Mouse (Mus musculus) lung, embryonic 14.5 days (tissue): ENCODE data around the gene BC049715. TPM values are rescaled to one million over a fixed set of nuclear protein-coding genes. Genes with fewer than 3 reads are reported as not detected.

Experiments used
- ATAC-seq: fragments of 200-750 bp; cut with Nextera tagmentation; 2 replicates; pipeline ENCODE4 v1.8.0; 2017; ENCODE audit warnings: mild to moderate bottlenecking, moderate TSS enrichment, moderate library complexity; ENCODE audit not compliant: insufficient read depth
- DNase-seq: peaks from one replicate; pipeline ENCODE4 v3.0.0-alpha.2; 2015
- H3K27ac ChIP-seq: fragments of 300-500 bp; sonication (generic); 2 replicates; pipeline ENCODE4 v1.5.1; 2014; ENCODE audit warnings: low read depth, mild to moderate bottlenecking, moderate library complexity
- H3K27me3 ChIP-seq: fragments of 300-500 bp; sonication (generic); 2 replicates; pipeline ENCODE4 v1.6.1; 2014; ENCODE audit warnings: low read length, control low read depth; ENCODE audit not compliant: insufficient read depth
- H3K36me3 ChIP-seq: fragments of 300-500 bp; sonication (generic); 2 replicates; pipeline ENCODE4 v1.6.1; 2014; ENCODE audit warnings: control low read depth; ENCODE audit not compliant: insufficient read depth
- H3K4me1 ChIP-seq: fragments of 300-500 bp; sonication (generic); 2 replicates; pipeline ENCODE4 v1.6.1; 2014; ENCODE audit warnings: antibody characterized with exemption, control low read depth; ENCODE audit not compliant: insufficient read depth
- H3K4me2 ChIP-seq: fragments of 300-500 bp; sonication (generic); 2 replicates; pipeline ENCODE4 v1.6.1; 2014; ENCODE audit warnings: mild to moderate bottlenecking
- H3K4me3 ChIP-seq: fragments of 300-500 bp; sonication (generic); 2 replicates; pipeline ENCODE4 v1.5.1; 2014; ENCODE audit warnings: low read depth, low read length
- H3K9ac ChIP-seq: fragments of 300-500 bp; sonication (generic); 2 replicates; pipeline ENCODE4 v1.6.1; 2014
- H3K9me3 ChIP-seq: fragments of 300-500 bp; sonication (generic); 2 replicates; pipeline ENCODE4 v1.6.1; 2016; ENCODE audit warnings: low read depth, low read length, control low read depth
- CTCF ChIP-seq: IDR thresholded peaks from 2 replicates; pipeline ENCODE4 v1.5.1; 2016; ENCODE audit warnings: antibody characterized with exemption, low read depth
- WGBS: fragments of 180-500 bp; shearing (Covaris S2); extraction: QIAGEN DNeasy Blood & Tissue Kit; methylation state at CpG from one replicate; pipeline ENCODE4 v1.1.7; 2014; 5-methylcytosine and 5-hydroxymethylcytosine counted together
- polyA plus RNA-seq: library from polyadenylated mRNA; unstranded; fragments of >200 nt; fragmentation: Nextera tagmentation; extraction: Ambion mirVana; gene quantifications from 2 replicates; pipeline ENCODE4 v1.2.1, GENCODE M21; 2014

BC049715 gene
- polyA plus RNA-seq, 1 experiment from 2014 or later = 1.5 TPM

DNA sequence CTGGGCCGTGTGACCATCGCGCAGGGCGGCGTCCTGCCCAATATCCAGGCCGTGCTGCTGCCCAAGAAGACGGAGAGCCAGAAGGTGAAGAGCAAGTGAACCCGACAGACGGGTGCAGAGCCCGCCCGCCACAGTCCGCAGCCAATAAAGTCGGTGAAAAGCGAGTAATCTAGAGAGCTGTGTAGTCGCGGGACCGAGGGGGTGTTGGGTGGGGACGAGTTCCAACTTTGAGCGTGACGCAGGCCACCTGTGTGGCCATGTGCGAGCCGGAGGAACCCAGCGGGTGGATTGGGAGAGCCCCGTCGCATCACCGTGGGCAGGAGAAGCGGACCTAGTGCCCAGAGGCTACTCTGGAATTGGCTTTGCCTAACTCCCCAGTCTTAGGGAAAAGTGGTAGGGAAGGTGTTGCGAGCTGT lies 18.8 kb upstream of the BC049715 start:
- TF ChIP-seq CTCF = no peak
- DNase-seq (peak; percentile 31), ATAC-seq (peak; percentile 29)
- Histone ChIP-seq H3K9me3 (no peaks in the 10 kb centered on the region), H3K27me3 (no peaks in the 10 kb centered on the region), H3K4me3 (peak overlapping the region; percentile 83), H3K9ac (peak overlapping the region; percentile 68), H3K36me3 (peaks cover 22% of the 10 kb centered on the region), H3K4me1 (peaks cover 10% of the 10 kb centered on the region; the same call in 1 of the 2 replicates), H3K4me2 (peak overlapping the region; percentile 95), H3K27ac (peak overlapping the region; percentile 54; the same call in 1 of the 2 replicates)
- WGBS = under 1% methylated on average over 27 of the region's 28 CpGs

DNA sequence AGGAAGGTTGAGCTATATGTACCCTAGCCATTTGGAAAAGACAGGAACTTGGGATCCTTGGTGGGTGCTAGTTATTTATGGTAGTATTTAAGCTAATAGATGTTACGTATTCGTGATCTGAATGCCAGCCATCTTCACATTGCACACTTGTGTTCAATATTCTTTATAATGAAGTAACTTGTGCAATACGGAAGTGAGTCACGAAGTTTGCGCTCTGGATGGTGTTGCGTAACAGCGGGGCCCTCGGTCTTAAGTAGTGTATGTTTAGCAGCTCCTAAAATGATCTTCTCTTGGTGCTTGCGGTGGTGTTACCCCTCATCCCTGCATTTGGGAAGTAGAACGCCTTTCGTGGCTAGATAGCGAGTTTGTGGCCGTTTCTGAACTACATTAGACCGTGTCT lies 18.3 kb upstream of the BC049715 start:
- H3K4me3 ChIP-seq = peak overlapping the region; percentile 83
- peak overlapping the region; percentile 95 for H3K4me2 ChIP-seq
- ATAC-seq (no peak), DNase-seq (peak; percentile 83)
- H3K36me3 ChIP-seq = peaks cover 27% of the 10 kb centered on the region
- no peak for TF ChIP-seq CTCF
- H3K9me3 ChIP-seq = no peaks in the 10 kb centered on the region
- WGBS = 15% methylated on average over 14 of the region's 14 CpGs
- peak overlapping the region; percentile 68 for H3K9ac ChIP-seq
- no peaks in the 10 kb centered on the region for H3K27me3 ChIP-seq
- H3K4me1 ChIP-seq = peaks cover 10% of the 10 kb centered on the region; the same call in 1 of the 2 replicates
- H3K27ac ChIP-seq = no peak overlapping the region

DNA sequence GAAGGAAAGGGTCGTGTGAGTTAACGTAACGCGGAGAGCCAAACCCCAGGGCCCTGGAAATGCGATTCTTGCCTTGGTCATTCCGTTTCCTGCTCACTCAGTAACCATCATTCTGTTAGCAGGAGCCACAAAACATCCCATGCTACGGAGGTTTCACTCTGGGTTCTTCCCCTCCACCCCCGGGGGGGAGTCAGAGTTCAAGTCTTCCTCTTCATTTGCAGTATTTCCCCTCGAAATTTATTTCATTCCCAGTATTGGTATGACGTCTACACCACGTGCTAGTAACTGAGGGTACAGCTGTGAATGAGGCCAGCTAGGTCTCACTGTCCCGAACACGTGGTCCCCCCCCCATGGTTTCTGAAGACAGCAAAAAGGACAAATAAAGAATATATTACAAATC lies 17.8 kb upstream of the BC049715 start:
- Histone ChIP-seq H3K27ac (no peak overlapping the region), H3K4me1 (peaks cover 10% of the 10 kb centered on the region; the same call in 1 of the 2 replicates), H3K9ac (peak overlapping the region; percentile 68), H3K9me3 (no peaks in the 10 kb centered on the region), H3K4me3 (peak overlapping the region; percentile 83), H3K36me3 (peaks cover 33% of the 10 kb centered on the region), H3K4me2 (peak overlapping the region; percentile 95), H3K27me3 (no peaks in the 10 kb centered on the region)
- ATAC-seq (no peak), DNase-seq (no peak)
- 61% methylated on average over 13 of the region's 13 CpGs for WGBS
- TF ChIP-seq CTCF = no peak

DNA sequence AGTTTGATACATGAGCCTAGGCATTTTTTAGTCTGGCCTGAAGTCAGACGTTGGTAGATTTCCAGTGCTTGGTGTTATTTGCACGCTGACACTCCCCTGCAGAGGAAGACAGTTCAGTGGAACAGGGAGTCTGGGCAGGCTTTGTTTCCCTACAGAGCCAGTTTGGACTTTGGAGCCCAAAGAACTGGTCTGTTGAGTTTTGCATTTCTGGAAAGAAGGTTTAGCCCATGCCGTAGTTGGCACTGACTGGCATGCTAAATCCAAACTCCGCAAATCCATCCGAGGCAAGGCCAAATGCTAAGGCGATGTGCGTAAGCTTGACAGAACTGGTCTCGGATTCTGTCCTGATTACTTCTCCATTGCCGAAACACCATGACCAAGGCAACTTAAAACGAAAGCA lies 16.2 kb upstream of the BC049715 start:
- Histone ChIP-seq H3K4me1 (peaks cover 7% of the 10 kb centered on the region; the same call in 1 of the 2 replicates), H3K9ac (no peak overlapping the region), H3K36me3 (peaks cover 46% of the 10 kb centered on the region), H3K27ac (no peak overlapping the region), H3K9me3 (no peaks in the 10 kb centered on the region), H3K4me2 (no peak overlapping the region), H3K27me3 (no peaks in the 10 kb centered on the region), H3K4me3 (no peak overlapping the region)
- TF ChIP-seq CTCF = no peak
- WGBS = 80% methylated on average over 10 of the region's 10 CpGs
- DNase-seq (no peak), ATAC-seq (no peak)

DNA sequence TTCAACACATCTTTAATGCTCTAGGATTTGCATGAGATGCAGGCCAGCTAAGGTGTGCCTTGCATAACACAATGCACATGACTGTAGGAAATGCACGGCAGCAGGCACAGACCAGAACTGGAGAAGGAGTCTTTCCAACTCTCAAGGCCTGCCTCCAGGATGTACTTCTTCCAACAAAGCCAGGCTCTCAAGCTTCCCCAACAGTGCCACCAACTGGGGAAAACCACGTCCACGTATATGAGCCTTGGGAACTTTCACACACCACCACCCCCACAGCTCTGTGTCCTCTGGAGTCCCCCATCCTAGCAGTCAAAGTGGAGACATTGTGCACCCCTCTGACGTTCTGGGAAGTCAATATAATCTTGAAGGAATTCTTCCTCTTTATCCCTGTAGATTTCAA lies 14.3 kb upstream of the BC049715 start:
- WGBS = 31% methylated on average over 4 of the region's 4 CpGs
- no peak for ATAC-seq
- no peak overlapping the region for H3K4me2 ChIP-seq
- no peaks in the 10 kb centered on the region for H3K9me3 ChIP-seq
- H3K36me3 ChIP-seq = peaks cover 65% of the 10 kb centered on the region
- H3K9ac ChIP-seq = no peak overlapping the region
- H3K4me1 ChIP-seq = 0 out of 2 replicates have a peak, but pooled peaks cover 3% of the 10 kb centered on the region
- H3K27ac ChIP-seq = no peak overlapping the region
- peak; percentile 69 for DNase-seq
- no peaks in the 10 kb centered on the region for H3K27me3 ChIP-seq
- TF ChIP-seq CTCF = peak; percentile 38; the same call in 1 of the 2 replicates
- no peak overlapping the region for H3K4me3 ChIP-seq

DNA sequence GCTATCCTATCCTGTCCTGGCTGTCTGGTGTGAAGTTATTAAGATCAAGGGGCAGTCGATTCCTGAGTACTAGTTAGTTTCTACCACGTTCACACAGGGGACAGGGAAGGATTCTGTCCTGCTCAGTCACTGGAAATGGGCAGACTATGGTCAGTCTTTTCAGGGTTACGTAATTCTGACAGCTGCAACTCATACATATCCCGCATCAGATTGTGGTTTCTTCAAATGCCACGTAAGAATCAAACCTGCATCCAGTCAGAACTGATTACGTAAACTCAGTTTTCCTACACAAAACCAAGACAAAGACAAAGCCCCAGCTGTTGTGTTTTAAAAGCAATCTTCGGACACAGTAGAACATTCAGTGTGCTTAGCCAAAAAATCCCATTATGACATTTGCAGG lies 12.0 kb upstream of the BC049715 start:
- no peaks in the 10 kb centered on the region for H3K27me3 ChIP-seq
- no peaks in the 10 kb centered on the region for H3K9me3 ChIP-seq
- no peak overlapping the region for H3K4me2 ChIP-seq
- 93% methylated on average over 7 of the region's 7 CpGs for WGBS
- no peak overlapping the region for H3K9ac ChIP-seq
- DNase-seq (no peak), ATAC-seq (no peak)
- no peak overlapping the region for H3K4me3 ChIP-seq
- no peaks in the 10 kb centered on the region for H3K4me1 ChIP-seq
- peaks cover 87% of the 10 kb centered on the region for H3K36me3 ChIP-seq
- no peak overlapping the region for H3K27ac ChIP-seq
- no peak for TF ChIP-seq CTCF

DNA sequence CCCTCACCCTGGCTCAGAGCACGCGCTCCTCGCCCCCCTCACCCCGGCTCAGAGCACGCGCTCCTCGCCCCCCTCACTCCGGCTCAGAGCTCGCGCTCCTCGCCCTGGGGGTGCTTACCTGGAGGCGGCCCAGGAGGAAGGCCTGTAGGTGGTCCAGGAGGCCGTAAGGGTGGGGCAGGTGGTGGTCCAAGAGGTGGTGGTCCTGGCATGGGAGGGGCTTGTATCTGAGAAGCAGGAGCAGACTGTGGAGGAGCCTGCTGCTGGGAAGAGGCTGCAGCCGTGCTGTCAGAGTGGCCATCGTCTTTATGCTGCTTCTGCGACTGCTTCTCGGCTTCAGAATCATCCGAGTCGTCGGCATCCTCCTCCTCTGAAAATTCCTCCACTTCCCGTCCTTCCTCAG lies 10.6 kb upstream of the BC049715 start:
- Histone ChIP-seq H3K9ac (no peak overlapping the region), H3K27ac (no peak overlapping the region), H3K27me3 (no peaks in the 10 kb centered on the region), H3K4me1 (no peaks in the 10 kb centered on the region), H3K4me3 (no peak overlapping the region), H3K36me3 (peaks cover 97% of the 10 kb centered on the region), H3K4me2 (no peak overlapping the region), H3K9me3 (no peaks in the 10 kb centered on the region)
- DNase-seq (no peak), ATAC-seq (no peak)
- no peak for TF ChIP-seq CTCF
- WGBS = 92% methylated on average over 21 of the region's 21 CpGs
